Mouse (Mus musculus) fat pad, adult 2 months (tissue): Measurements from ENCODE around the gene Kcnip4.

Experiments used
- DNase-seq: peaks from one replicate; pipeline ENCODE4 v3.0.0-alpha.2; 2011; ENCODE audit warnings: low read depth, low spot score; ENCODE audit errors: extremely low read depth

Kcnip4 gene

DNA sequence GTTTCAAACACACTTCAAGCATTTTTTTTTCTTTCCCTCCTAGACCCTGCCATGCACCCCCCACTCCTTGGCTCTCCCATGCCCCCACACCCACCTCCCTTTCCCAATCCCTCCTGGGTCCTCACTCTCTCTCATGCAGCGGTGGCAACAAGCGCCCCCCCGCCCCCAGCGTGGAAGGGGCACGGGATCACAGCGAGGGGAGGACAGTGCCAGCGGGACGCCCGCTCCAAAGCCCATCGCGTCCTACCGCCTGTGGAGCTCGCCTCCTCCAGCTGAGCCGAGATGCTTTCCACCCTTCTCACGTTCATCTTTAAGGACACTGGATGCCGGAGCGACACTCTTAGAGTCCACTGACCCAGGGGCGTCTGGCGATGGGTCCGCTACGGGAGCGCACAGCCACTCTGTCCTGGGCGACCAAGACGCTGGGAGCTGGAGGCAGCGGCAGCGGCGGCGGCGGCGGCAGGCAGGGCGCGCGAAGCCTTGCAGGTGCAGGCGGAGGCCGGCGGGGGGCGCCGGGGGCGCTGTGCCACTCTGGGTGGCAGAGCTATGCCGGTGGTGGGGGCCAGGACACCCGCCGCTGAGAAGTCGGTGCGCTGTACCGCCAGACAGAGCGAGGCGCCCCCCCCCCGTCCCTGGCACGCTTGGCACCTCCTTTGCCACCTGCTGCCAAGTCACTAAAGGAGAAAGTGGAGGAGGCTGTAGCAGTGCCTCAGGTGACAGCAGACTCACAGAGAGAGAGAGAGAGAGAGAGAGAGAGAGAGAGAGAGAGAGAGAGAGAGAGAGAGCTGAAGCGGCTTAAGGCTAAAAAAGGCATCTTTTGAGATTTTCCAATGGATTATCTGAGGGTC, at the start of gene Kcnip4:
TSS of gene Kcnip4 (minus strand) at position 514 of the 848 bp plus-strand sequence.
- DNase-seq: no peak

DNA sequence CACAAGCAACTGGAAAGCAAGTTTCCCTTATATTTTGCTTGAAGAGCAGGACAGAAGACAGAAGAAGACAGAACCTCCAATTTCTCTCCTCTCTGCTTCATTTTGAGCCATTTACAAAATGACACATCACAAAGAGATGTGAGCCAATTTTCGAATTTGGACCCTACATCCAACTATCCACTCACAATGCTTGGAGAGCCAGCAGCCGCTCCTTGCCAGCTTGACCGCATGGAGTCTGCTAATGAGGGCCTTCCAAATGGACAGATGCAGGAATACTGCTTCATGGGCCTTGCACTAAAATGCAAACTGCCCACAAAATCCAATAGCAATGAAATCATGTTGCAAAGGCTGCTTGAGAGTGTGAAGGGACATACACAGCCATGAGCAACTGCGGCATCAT, 47.2 kb upstream of the Kcnip4 start:
- no peak for DNase-seq

DNA sequence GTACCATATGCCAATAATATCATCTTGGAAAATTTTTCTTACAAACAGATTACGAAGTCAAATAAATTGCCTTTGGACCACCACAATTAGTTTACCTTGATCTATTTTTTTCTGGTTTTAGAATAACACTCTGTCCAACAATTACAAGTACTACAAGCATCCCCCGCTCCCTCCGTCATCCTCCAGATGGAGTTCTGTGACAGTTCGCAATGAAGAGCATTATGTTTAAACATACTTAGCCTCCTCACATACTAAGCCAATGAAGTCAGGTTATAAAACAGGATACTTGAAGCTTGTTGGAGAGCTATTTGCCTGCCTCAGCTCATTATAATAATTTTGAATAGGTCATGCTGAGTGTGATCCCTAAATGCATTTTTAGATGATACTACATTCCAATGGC, 39.0 kb upstream of the Kcnip4 start:
- no peak for DNase-seq

DNA sequence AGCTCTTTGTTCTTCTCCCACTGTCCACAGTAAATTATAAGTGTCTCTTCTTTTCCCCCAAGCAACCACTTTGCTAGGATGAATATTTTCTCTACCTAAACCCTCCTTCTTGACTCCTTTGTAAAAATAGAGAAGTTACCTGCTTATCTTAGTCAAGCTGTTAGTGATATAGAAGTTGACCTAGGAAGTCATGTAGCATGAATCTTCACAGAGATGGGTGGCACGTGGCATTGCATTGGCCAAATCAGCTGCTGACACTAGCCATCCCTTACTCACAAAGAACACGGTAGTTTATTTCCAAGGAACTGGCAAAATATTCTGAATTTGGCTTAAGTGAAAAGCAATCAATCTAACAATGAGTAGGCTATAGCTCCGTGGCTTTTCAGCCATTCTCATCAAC, 32.7 kb upstream of the Kcnip4 start:
- no peak for DNase-seq

DNA sequence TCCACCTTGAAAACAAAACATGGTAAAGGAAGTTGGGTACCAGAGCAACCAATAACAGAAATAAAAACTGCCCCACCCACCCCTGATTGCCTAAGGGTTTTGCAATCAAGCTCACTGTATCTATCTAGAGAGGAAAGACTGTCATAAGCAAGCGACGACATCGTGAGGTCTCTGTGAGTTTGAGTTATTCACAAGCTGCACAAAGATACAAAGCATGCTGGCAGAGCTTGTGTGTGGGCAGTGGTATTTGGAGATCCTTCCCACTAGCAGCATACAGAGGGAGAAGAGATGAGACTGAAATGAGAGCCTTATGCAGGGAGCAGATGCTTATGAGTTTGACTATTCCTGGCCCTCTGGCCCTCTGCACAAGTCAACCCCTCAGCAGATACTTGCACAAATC, 23.2 kb upstream of the Kcnip4 start:
- no peak for DNase-seq

DNA sequence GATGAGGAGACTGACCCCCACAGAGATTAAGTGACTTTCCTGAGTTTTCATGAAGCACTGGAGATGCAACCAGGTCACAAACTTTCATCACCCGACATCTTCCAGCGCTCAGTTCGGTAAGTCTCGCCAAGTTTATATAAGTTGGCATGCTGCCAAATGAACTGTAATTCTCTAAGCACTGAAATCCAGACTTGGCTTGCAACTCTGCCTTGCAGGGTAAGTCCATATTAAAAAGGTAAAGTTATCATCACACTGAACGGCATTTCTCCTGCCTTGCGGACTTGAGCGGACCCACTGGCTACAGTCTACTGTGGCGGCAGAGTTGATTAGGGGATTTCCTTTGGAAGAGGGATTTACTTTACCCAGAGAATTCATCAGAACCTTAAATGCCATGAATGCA, 4.7 kb upstream of the Kcnip4 start:
- DNase-seq: no peak

DNA sequence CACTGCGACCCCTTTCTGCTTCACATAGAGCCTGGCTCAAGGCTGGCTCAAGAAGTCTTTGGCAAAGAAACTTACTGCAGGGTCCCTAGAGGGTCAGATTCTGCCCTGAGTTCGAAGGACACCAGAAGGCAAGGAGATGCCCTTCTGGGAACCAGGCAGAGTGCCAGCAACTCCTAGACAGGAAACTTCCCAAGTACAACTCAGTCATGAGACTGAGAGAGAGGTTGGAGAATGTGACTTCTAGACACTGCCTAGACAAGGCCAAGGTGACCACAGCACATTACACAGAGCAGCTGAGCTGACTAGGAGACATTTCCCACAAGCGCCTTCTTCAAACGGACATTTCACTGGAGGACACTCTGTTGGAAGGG, 520 bp upstream of the Kcnip4 start:
- no peak for DNase-seq

DNA sequence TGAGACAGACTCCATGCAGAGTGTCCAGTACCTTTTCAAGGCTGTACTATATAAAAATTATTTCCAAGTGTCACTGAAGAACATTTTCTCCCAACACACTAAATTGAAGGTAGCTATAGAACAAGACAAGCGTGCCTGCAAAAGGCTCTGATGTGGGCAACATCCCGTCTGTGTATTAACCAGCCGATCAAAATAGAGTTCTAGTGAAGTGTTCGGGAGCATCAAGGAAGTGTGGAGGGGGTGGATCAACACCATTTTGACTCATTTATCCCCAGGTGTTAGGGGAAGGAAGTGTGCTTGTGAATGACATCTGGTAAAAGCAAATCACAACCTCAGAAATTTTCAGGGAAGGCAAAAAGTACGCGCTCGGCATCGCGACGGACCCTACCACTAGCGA, 712 bp downstream of the Kcnip4 start:
- DNase-seq: no peak

DNA sequence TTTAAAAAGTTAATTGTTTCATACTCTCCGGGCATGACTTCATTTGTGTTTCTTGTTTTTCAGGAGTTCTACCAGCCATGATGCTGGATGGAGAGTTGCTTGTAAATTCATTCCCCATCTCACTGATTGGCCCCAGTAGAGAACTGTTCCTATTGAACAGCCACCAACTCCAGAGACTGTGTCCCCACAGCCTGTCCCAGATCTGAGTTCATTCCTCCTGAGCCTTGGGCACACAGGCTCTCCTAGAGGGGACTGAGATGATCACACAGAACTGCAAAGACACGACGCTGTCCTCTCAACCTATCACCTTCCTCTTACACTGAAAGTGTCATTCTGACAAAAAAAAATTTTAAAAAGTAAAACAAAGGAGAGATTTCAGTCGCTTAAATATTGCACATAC, 1.7 kb downstream of the Kcnip4 start:
- no peak for DNase-seq

DNA sequence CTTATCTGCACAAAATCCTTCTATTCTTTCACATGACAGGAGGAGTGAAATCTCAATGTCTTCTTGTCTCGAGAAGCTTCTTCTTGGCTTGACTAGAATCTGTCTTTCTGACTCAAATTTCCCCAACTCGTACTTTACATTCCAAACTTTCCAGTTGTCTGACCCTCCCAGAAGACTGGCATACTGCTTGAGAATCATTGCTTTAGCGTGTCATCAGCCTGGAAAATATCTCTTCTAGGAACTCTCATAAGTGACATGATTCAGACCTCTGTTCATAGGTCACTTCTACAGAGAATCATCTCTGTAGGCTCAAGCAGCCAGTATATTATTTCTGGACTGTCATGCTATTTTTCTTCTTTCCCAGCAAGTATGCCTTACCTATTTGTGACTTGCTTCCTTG, 26.0 kb downstream of the Kcnip4 start:
- DNase-seq: no peak

DNA sequence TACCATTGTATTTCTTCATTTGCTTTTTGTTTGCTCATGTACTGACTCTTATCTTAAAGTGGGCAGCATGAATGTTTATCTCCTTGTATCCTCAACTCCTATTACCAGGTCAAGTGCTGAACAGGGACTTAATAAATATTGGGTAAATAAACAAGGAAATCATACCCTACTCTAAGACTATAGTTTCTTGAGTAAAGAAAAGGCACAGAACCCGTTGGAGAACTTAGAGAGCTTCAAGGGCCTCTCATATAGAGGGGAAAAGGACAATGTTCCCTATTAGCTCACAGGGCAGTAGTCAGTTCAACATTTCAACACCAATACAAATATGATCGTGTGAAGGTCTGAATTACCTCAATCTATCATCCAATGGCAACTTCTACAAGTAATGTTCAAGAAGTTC, 37.4 kb downstream of the Kcnip4 start:
- no peak for DNase-seq

DNA sequence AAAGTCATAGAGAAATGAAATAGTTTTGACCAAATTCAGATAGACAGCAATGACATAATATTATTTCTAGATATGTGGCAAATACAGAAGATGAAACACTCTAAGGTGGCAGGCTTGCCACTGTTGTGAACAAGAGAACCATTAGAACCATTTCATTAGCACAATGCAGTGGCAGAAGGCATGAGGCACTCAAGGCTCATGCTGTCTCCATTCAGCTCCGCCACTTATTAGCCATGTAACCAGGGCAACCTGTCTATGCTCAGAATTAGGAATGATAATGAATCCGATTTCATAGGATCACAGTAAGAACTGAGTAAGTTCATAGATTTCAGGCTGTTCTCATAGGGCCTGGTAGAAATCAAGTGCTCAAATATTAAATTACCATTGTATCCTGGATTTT, 54.0 kb downstream of the Kcnip4 start:
- no peak for DNase-seq

DNA sequence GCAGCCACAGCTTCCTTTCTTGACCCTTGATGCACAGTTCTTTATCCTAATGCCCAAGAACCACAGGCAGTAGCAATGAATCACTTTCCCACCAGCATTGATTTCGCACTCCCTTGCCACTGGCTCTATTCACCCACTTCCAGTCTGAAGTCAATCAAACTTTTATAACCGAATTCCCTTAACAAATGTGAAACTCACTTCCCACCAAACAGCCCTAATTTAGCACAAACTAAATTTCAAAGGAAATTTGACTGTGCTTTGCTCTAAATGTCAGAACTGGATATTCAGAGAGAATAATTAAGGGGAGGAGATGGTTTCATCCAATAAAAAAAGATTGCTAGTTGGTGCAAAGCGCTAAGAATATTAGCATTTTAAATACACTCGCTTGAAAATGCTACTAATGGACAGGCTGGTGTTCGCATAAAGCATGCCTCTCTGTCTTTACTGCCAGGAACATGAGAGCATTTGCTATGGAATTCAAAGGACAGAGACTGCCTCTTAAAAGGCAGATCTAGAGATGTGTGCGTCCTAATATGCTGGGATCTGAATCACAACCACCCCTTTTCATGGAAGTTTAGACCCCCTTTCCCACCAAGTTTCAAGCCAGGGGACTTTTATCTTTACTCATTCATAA, 63.9 kb downstream of the Kcnip4 start:
- DNase-seq: no peak

DNA sequence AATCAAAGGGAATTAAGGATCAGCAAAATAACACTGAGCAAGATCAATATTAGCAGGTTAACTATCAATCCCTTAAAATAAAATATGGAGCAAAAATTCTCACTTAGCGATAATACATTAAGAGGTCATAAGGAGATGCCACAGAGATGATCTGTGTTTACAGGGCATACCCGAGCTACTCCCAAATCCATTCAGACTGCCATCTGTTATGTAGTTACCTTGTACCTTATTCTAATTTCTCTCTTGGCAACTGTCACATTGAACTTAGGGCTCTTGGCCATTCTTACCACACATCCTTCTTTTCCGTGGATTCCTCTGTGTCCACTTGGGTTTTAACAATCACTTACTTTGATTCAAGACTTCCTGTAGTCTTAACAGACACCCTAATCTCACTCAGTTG, 71.6 kb downstream of the Kcnip4 start:
- no peak for DNase-seq

DNA sequence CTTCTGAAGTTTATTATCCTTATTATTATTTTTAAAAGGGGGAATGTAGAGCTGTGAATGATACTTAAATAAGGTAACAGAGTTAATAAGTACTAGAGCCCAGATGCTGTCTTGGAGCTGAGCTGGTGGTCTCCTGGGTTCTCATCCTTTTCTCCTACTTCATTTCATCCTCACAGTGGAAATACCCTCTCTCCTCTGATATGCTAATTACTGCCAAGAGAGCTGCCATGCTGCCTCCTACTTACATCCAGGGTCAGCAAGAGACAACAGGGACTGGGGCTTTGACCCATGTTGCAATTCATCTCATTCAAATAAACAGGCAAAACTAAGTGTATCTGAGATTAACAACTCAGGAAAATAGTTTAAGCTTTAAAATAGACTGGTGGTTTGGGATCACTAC, 73.4 kb downstream of the Kcnip4 start:
- DNase-seq: no peak

DNA sequence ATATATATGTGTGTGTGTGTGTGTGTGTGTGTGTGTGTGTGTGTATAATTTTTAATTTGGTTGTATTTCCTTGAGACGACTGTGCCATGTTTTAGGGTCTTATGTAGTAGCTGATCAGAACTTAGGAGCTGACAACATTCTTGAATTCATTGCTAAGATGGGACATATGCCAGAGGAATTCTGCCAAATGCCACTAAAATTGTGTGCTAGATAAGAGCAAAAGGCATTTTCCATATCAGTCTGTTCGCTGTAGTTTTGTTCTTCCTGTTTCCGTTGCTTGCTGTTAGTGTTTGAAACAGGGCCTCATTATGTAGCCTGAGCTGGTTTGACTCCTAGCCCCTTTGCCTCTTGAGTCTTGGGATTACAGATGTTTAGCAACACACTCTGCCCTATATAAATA, 73.8 kb downstream of the Kcnip4 start:
- no peak for DNase-seq

DNA sequence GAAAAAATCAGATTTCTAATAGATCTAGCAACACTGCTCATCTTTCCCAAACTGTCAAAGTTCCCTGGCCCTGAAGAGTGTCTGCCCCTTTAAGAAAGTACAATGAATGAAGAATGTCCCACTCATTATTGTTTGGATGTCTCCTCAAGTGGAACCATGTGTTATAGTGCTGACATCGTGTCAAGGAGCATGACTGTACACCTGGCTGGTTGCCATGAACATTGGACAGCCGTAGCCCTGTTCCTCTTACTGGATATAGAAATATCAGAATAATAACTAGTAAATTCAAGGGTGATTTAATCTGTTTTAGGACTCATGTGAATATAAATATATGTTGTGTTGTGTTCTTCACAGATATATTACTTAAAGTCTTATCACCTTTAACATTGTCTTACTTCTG, 87.5 kb downstream of the Kcnip4 start:
- no peak for DNase-seq

DNA sequence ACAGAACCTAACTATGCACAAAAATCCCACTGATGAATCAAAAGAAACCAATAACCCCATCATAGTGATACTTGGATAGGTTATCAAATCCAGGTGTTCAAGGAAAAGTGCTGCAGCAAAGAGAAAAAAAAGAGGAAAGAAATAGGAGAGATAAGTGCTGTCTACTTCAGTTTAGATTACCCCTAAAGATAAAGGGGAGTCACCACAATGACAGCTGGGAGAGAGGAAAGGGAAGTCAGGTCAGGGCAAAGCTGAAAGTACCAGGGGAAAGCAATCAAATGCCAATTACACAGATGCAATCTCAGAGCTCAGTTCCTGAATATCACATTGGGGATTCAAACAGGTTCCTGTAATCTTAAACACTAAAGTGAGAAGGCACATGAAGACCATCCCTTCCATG, 97.0 kb downstream of the Kcnip4 start:
- no peak for DNase-seq

DNA sequence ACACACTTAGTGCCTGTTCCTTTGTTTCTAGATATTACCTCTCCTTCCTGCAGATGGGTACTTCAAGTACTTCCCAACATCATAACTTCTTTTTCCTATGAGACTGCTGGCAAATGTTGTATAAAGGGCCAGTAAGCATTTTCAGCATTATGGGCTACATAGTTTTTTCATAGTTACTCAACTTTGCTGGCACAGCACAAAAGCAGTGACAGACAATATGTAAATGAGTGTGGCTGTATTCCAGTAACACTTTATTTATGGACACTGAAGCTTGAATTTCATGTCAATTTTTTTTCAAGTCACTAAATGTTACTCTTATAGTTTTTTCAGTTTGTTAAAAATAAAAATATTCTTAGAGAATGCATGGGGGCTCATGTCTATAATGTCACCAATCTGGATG, 105.0 kb downstream of the Kcnip4 start:
- no peak for DNase-seq

DNA sequence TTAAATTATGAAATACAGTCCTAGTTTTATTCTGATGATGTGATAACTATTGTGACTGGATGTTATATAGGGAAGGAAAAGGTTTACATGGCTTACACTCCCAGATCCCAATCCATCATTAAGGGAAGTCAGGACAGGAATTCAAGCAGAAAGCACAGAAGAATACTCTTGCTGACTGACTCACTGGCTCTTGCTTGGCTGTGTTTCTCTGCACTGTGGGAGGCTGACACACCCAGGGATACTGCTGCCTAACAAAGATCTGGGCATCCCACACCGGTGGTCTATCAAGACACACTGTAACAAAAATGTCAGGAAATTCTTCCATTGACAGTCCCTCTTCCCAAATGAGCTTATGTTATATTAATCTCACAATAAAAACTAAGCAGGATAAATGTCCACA, 116.4 kb downstream of the Kcnip4 start:
- no peak for DNase-seq

DNA sequence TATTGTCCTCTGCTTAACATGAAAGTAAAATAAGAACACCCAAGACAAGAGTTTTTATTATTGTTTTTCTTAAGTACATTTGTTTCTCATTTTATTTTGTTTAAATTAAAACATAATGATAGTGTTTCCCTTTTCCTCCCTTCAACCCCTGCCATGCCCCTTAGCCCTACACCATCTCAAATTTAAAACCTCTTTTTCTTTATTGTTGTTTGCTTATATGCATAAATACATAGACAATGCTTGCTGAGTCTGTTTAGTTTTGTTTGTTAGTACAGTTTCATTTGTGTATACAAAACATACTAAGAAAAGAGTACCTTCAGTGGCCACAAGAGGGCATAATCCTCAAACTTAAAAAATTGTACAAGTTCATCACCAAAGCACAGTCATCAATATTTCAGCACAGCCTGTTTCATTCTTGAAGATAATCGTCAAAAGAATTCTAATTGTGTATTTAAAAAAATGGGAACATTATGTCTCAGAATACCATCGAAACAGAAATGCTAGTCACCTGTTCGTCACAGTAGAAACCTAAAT, 154.1 kb downstream of the Kcnip4 start:
- no peak for DNase-seq

DNA sequence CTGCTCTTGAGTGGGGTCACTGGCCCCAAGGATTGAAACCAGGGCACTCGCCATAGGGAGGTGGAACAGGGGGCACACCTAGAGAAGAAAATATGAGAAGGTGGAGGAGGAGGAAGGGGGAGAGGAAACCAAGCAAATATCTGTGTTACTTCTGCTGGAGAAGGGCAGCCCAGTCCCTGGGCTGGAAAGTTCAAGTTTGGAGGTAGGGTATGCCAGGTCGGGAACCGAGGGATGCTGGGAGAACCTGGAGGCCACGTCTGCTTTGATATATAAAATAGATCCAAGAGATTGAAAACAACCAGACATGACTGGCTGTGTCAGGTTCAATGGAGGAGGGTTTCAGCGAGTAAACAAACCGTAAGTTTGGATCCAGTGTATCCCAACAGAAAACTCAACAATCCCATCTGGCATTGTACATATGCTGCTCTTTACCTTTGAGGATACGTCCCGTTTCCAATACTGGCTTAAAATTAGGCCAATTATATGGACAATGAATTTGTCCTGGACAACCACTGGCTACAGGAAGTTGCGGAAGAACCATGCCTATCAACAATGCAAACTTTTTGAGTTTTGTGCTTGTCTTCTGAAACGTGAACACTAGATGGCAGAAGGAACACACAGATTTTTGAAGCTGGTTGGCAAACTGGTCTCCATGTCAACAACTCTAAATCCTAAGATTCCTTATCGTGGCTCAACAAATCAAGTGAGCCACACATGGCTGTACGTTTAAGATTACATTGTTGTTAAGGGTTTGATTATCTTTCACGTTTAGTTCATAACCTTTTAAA, 155.9 kb downstream of the Kcnip4 start:
- DNase-seq: no peak
